In genomic region chr8:72762306-72762705, GRCm38 (mm10) we compare ENCODE assay signal across 10 mouse cellular contexts. TPM values are rescaled to one million over a fixed set of nuclear protein-coding genes. Genes with fewer than 3 reads are reported as not detected.
DNase-seq lines count a peak whose midpoint lies in the region; ATAC-seq and TF ChIP-seq lines count a peak whose summit lies in the region.
"Had no signal": no experiment of that assay in that cellular context is flagged by ENCODE, and none has a peak within 500 bp of the region (broad histone marks: within the 10 kb centered on the region; RNA-seq: fewer than 3 reads in every experiment).

No protein-coding gene starts in this region.

- 79% methylated on average over 12 of the region's 12 CpGs for WGBS in heart, adult 2 months
- WGBS in limb, embryonic 10.5 days = 89% methylated on average over 12 of the region's 12 CpGs

- no peaks in the 10 kb centered on the region for H3K27me3 ChIP-seq in heart, adult 2 months (ENCODE audit: control insufficient read depth, insufficient read depth, low read length)
- H3K27me3 ChIP-seq in limb, embryonic 10.5 days (ENCODE audit: low read depth, poor library complexity, severe bottlenecking) = no peaks in the 10 kb centered on the region

- no peaks in the 10 kb centered on the region for H3K9me3 ChIP-seq in limb, embryonic 10.5 days (replicated peaks)

- peak overlapping the region; percentile 35 for H3K4me3 ChIP-seq in heart, adult 2 months
- H3K4me3 ChIP-seq in layer of hippocampus, adult 2 months = no peak overlapping the region
- no peak overlapping the region for H3K4me3 ChIP-seq in limb, embryonic 10.5 days

- DNase-seq in heart, adult 2 months = peak in 1 of 2 experiments; percentile 2
- DNase-seq in heart, postnatal 10 days = no peak
- DNase-seq in layer of hippocampus, adult 11-12 months (ENCODE audit: low spot score) = peak; percentile 3
- DNase-seq in layer of hippocampus, adult 2 months (ENCODE audit: low spot score in 2 of 2) = no peak
- DNase-seq in limb, embryonic 10.5 days (ENCODE audit: low spot score) = no peak
- DNase-seq in right cerebral cortex, adult 18-20 months = no peak
- no peak for DNase-seq in gastrocnemius, postnatal 36 days
- DNase-seq: embryo, embryonic 11 days had no signal

- H3K27ac ChIP-seq in heart, adult 2 months = peak overlapping the region; percentile 64
- no peak overlapping the region for H3K27ac ChIP-seq in layer of hippocampus, adult 2 months
- H3K27ac ChIP-seq in limb, embryonic 10.5 days = peak overlapping the region; percentile 46; the same call in 1 of the 2 replicates

- H3K79me2 ChIP-seq in heart, adult 2 months (replicated peaks; ENCODE audit: control insufficient read depth, insufficient read depth, low read length) = no peaks in the 10 kb centered on the region

- TF ChIP-seq POLR2A in heart, adult 2 months (IDR thresholded peaks at IDR 0.05; ENCODE audit: insufficient read depth, low read depth, low read length) = no peak

- H3K36me3 ChIP-seq in heart, adult 2 months (ENCODE audit: control insufficient read depth, insufficient read depth, low read length) = no peaks in the 10 kb centered on the region
- H3K36me3 ChIP-seq in limb, embryonic 10.5 days = peaks cover 27% of the 10 kb centered on the region

- no peak for TF ChIP-seq EP300 in heart, adult 2 months (IDR thresholded peaks at IDR 0.05; ENCODE audit: insufficient read depth, low read depth, low read length)

- no peak for TF ChIP-seq CTCF in heart, adult 2 months (IDR thresholded peaks at IDR 0.05)
- no peak for TF ChIP-seq CTCF in layer of hippocampus, adult 2 months (conservative IDR thresholded peaks at IDR 0.05)

- peak; percentile 7 for ATAC-seq in CD4-positive, CD25-positive, alpha-beta regulatory T cell, adult 4 months
- ATAC-seq: forebrain, embryonic 14.5 days had no signal

- H3K9ac ChIP-seq in heart, adult 2 months (ENCODE audit: low read depth, low read length) = no peak overlapping the region

- H3K4me1 ChIP-seq in heart, adult 2 months (ENCODE audit: control insufficient read depth, insufficient read depth, low read length) = peaks cover 3% of the 10 kb centered on the region; the same call in 1 of the 2 replicates
- peaks cover 9% of the 10 kb centered on the region; the same call in 1 of the 2 replicates for H3K4me1 ChIP-seq in limb, embryonic 10.5 days

- intact Hi-C loops in heart, adult 2 months (cut with DNase I) = no loop called here
- intact Hi-C loops in heart, postnatal 10 days (cut with DNase I) = no loop called here
- intact Hi-C loops in gastrocnemius, postnatal 36 days (cut with DNase I) = no loop called here

RNA-seq across cellular contexts. Expression of gene F2rl3, which starts 0.6 kb away (rescaled TPM):
- 1 to 10 TPM in 1 of 2 experiments, under 1 TPM in 1; 0.77 to 1.5 TPM for total RNA-seq in heart, adult 2 months (2021)
- polyA plus RNA-seq in heart, adult 2 months (2012; rRNA removed) = 2.0 and 2.2 TPM in 2 replicates
- total RNA-seq in heart, postnatal 10 days (2021) = 1 to 10 TPM; 3.1 to 4.3 TPM
- under 1 TPM; 0.31 to 0.32 TPM for total RNA-seq in layer of hippocampus, adult 2 months (2021)
- polyA plus RNA-seq in CD4-positive, CD25-positive, alpha-beta regulatory T cell, adult 4 months (2017; shearing (Covaris generic)) = 10 to 100 TPM in 1 of 2 experiments, 1 to 10 TPM in 1; 6.1 to 10.2 TPM
- 2.2 and 2.5 TPM in 2 replicates for polyA plus RNA-seq in limb, embryonic 10.5 days (2016; fragmentation: Nextera tagmentation; extraction: Ambion mirVana)
- total RNA-seq in gastrocnemius, postnatal 36 days (2021) = 1 to 10 TPM in 1 of 2 experiments, under 1 TPM in 1; 0.99 to 1.3 TPM

RNA-seq across cellular contexts. Expression of gene Sin3b, which starts 39.2 kb away (rescaled TPM):
- 10 to 100 TPM; 75.2 to 79.4 TPM for total RNA-seq in heart, adult 2 months (2021)
- 91.6 and 97.5 TPM in 2 replicates for polyA plus RNA-seq in heart, adult 2 months (2012; rRNA removed)
- total RNA-seq in heart, postnatal 10 days (2021) = 100 to 1,000 TPM; 117 to 120 TPM
- 100 to 1,000 TPM; 171 to 181 TPM for total RNA-seq in layer of hippocampus, adult 2 months (2021)
- polyA plus RNA-seq in CD4-positive, CD25-positive, alpha-beta regulatory T cell, adult 4 months (2017; shearing (Covaris generic)) = 100 to 1,000 TPM in 1 of 2 experiments, 10 to 100 TPM in 1; 75.3 to 102 TPM
- 145 and 153 TPM in 2 replicates for polyA plus RNA-seq in limb, embryonic 10.5 days (2016; fragmentation: Nextera tagmentation; extraction: Ambion mirVana)
- 10 to 100 TPM; 32.5 to 33.0 TPM for total RNA-seq in gastrocnemius, postnatal 36 days (2021)
